Mouse (Mus musculus): ENCODE data around the gene Rgl1. TPM values are rescaled to one million over a fixed set of nuclear protein-coding genes. Genes with fewer than 3 reads are reported as not detected.

Rgl1 gene
- total and polyA plus RNA-seq, 2 experiments from 2014 or later: 16.2 to 16.9 TPM

DNA sequence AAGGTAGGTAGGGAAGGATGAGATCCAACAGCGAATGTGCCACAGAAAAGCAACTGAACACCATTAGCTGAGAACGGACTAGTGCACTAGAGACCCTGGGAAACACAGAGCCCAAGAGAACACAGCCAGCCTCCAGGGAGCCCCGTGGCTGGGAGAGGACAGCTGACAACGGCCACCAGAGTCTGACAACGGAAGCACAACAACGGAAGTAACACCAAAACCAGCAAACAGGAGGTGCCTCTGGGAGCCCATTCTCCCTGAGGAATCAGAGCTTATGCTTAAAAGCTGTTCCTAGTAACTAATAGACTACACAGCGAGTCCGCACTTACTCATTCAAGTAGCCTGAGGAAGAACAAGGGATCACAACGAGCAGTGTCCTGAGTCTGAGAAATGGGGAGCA is 16.9 kb downstream of the Rgl1 start:
- H3K4me2 ChIP-seq (ENCODE audit: low read depth, low read length, poor library complexity, severe bottlenecking): no peak overlapping the region
- 78% methylated on average over 9 of the region's 9 CpGs for WGBS
- H3K27me3 ChIP-seq (ENCODE audit: insufficient read depth, low read length): no peaks in the 10 kb centered on the region
- DNase-seq (ENCODE audit: low spot score) (no peak), ATAC-seq (ENCODE audit: low FRiP score) (no peak)
- no peak overlapping the region; the same call in 1 of the 2 replicates for H3K9ac ChIP-seq (replicated peaks; ENCODE audit: low read length, poor library complexity, severe bottlenecking)
- H3K4me1 ChIP-seq (ENCODE audit: insufficient read depth, low read length): no peaks in the 10 kb centered on the region; the same call in 1 of the 2 replicates
- no peak overlapping the region for H3K4me3 ChIP-seq (ENCODE audit: low read depth, low read length)
- H3K36me3 ChIP-seq (ENCODE audit: insufficient read depth, low read length): no peaks in the 10 kb centered on the region
- TF ChIP-seq CTCF (IDR thresholded peaks at IDR 0.05): no peak
- H3K27ac ChIP-seq (ENCODE audit: low read depth, low read length): no peak overlapping the region
- H3K9me3 ChIP-seq (ENCODE audit: low read length): no peaks in the 10 kb centered on the region

DNA sequence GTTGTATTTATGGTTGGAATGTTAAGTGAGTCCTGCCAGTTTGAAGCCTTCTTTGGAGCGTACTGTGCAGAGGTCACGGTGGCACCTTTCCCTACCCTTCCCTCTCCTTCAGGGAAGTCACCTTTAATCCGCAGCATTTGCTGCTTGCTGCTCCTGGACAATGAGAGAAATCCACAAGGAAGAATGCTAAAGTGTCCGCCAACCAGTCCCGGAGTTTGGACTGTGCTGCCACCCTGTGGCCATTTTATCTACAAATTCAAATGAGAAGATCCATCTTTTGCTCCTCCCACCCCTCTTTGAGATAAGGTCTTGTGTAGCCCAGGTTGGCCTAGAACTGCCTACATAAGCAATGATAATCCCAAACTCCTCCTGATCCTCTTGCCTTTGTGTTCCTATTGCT is 19.7 kb downstream of the Rgl1 start:
- 1% methylated on average over 5 of the region's 5 CpGs for WGBS
- Histone ChIP-seq H3K36me3 (ENCODE audit: insufficient read depth, low read length) (no peaks in the 10 kb centered on the region), H3K27me3 (ENCODE audit: insufficient read depth, low read length) (no peaks in the 10 kb centered on the region), H3K4me2 (ENCODE audit: low read depth, low read length, poor library complexity, severe bottlenecking) (no peak overlapping the region), H3K27ac (ENCODE audit: low read depth, low read length) (no peak overlapping the region), H3K9me3 (ENCODE audit: low read length) (no peaks in the 10 kb centered on the region), H3K4me1 (ENCODE audit: insufficient read depth, low read length) (no peaks in the 10 kb centered on the region), H3K9ac (replicated peaks; ENCODE audit: low read length, poor library complexity, severe bottlenecking) (no peak overlapping the region), H3K4me3 (ENCODE audit: low read depth, low read length) (no peak overlapping the region)
- ATAC-seq (ENCODE audit: low FRiP score) (peak; percentile 34; the same call in 1 of the 2 replicates), DNase-seq (ENCODE audit: low spot score) (peak; percentile 88)
- TF ChIP-seq CTCF (IDR thresholded peaks at IDR 0.05): peak; percentile 90

DNA sequence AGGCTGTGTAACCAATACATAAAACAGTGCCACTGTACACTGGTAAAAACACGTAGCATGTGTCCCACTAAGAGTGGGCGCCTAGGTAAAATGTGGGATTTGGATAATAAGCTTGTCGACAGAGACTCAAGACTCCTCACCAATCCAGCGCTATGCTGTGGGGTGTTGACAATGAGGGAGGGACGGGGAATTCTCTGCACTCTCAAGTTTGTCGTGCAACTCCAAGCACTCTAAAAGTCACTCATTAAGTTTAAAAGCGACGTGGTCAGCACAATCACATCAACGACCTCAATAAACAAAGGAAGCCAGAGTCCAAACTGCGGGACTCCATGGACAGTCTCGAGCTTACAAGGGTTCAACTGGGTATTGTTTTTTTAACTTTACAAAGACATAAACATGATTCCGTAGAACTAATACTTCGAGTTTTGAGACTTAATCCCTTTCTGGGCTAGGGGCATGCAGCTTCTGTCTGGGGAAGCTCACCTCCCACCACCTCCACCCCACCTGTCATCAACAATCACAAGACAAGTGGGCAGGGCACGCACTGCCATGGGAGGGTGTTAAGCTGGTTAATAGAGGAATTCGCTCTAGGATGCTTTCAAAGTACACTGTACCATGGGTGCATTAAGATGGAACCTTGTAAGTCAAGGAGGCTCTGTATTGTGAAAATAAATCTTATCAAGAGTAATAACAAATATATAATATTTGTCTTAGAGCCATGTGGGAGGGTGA is 22.9 kb downstream of the Rgl1 start:
- Histone ChIP-seq H3K4me1 (ENCODE audit: insufficient read depth, low read length) (no peaks in the 10 kb centered on the region), H3K4me3 (ENCODE audit: low read depth, low read length) (no peak overlapping the region), H3K27ac (ENCODE audit: low read depth, low read length) (no peak overlapping the region), H3K9ac (replicated peaks; ENCODE audit: low read length, poor library complexity, severe bottlenecking) (no peak overlapping the region), H3K9me3 (ENCODE audit: low read length) (no peaks in the 10 kb centered on the region), H3K4me2 (ENCODE audit: low read depth, low read length, poor library complexity, severe bottlenecking) (no peak overlapping the region), H3K27me3 (ENCODE audit: insufficient read depth, low read length) (no peaks in the 10 kb centered on the region), H3K36me3 (ENCODE audit: insufficient read depth, low read length) (no peaks in the 10 kb centered on the region)
- 78% methylated on average over 15 of the region's 15 CpGs for WGBS
- no peak for DNase-seq (ENCODE audit: low spot score)
- no peak for ATAC-seq (ENCODE audit: low FRiP score)
- TF ChIP-seq CTCF (IDR thresholded peaks at IDR 0.05): no peak

DNA sequence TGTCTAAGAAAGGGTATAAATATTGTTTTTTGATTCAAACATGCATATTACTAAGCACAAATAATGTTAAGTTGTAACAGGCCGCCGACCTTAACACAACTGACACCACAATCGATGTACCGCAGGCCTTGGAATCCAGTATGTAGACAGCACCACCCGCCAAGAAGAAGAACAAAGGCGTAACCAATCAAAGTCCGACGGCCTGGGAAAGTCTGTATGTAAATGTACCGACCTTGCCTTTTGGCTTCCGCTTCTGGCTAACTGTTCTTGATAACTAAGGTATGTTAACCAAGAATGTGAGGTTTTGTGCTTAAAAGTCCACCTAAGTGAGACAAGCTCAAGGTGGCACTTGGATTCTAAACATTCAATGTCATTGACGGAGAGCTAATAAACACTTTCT is 26.8 kb downstream of the Rgl1 start:
- H3K36me3 ChIP-seq (ENCODE audit: insufficient read depth, low read length): no peaks in the 10 kb centered on the region
- H3K9ac ChIP-seq (replicated peaks; ENCODE audit: low read length, poor library complexity, severe bottlenecking): no peak overlapping the region
- no peak for TF ChIP-seq CTCF (IDR thresholded peaks at IDR 0.05)
- no peak for DNase-seq (ENCODE audit: low spot score)
- H3K27me3 ChIP-seq (ENCODE audit: insufficient read depth, low read length): no peaks in the 10 kb centered on the region
- H3K4me1 ChIP-seq (ENCODE audit: insufficient read depth, low read length): no peaks in the 10 kb centered on the region
- 83% methylated on average over 11 of the region's 11 CpGs for WGBS
- H3K9me3 ChIP-seq (ENCODE audit: low read length): no peaks in the 10 kb centered on the region
- ATAC-seq (ENCODE audit: low FRiP score): no peak
- no peak overlapping the region for H3K4me2 ChIP-seq (ENCODE audit: low read depth, low read length, poor library complexity, severe bottlenecking)
- H3K4me3 ChIP-seq (ENCODE audit: low read depth, low read length): no peak overlapping the region
- H3K27ac ChIP-seq (ENCODE audit: low read depth, low read length): no peak overlapping the region

DNA sequence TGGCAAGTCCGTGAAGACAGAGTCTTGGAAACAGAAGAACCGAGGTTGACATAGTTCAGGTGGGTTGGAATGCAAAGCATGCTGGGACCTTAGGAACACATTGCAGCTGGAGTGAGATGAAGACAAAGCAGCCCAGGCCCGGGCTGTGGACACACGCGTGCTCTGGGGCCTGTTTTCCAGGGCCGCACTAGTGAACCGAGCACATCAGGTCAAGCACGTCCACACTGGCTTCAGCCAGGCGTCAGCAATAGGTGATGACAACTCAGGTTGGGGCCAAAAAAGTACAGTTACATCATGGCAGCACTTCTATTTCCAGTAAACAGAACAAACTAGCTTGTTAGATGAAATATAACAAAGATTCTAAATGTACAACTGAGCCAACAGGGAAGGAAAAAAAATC is 27.4 kb downstream of the Rgl1 start:
- ATAC-seq (ENCODE audit: low FRiP score): no peak
- Histone ChIP-seq H3K27ac (ENCODE audit: low read depth, low read length) (no peak overlapping the region), H3K36me3 (ENCODE audit: insufficient read depth, low read length) (no peaks in the 10 kb centered on the region), H3K4me1 (ENCODE audit: insufficient read depth, low read length) (no peaks in the 10 kb centered on the region), H3K9me3 (ENCODE audit: low read length) (no peaks in the 10 kb centered on the region), H3K27me3 (ENCODE audit: insufficient read depth, low read length) (no peaks in the 10 kb centered on the region), H3K9ac (replicated peaks; ENCODE audit: low read length, poor library complexity, severe bottlenecking) (no peak overlapping the region), H3K4me3 (ENCODE audit: low read depth, low read length) (no peak overlapping the region), H3K4me2 (ENCODE audit: low read depth, low read length, poor library complexity, severe bottlenecking) (no peak overlapping the region)
- TF ChIP-seq CTCF (IDR thresholded peaks at IDR 0.05): no peak
- DNase-seq (ENCODE audit: low spot score): no peak
- 93% methylated on average over 9 of the region's 9 CpGs for WGBS

DNA sequence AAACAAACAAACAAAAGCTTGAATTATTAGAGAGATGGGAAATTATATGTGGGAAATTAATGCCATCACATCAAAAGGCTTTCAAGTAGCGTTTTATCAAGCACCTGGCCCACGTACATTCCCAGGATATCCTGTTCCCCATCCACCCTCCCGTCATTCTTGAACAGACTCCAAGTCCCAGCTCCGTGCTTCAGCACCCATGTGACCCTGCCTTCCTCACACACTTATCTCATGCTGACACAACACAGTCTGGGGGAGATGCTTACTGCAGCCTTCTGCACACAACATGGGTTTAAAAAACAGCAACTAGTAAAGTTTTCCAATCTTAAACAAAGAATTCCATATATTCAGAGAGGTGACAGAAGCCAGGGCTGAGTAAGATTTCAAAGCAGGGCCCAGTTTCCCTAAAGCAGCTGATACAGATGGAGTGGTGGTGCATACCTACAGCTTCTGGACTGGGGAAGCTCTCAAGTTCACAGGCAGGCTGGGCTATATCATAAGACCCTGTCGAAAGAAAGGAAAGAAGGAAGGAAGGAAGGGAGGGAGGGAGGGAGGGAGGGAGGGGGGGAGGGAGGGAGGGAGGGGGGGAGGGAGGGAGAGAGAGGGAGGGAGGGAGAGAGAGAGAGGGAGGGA is 38.4 kb downstream of the Rgl1 start:
- H3K27ac ChIP-seq (ENCODE audit: low read depth, low read length): no peak overlapping the region
- no peaks in the 10 kb centered on the region for H3K27me3 ChIP-seq (ENCODE audit: insufficient read depth, low read length)
- TF ChIP-seq CTCF (IDR thresholded peaks at IDR 0.05): no peak
- H3K4me3 ChIP-seq (ENCODE audit: low read depth, low read length): no peak overlapping the region
- H3K4me2 ChIP-seq (ENCODE audit: low read depth, low read length, poor library complexity, severe bottlenecking): no peak overlapping the region
- DNase-seq (ENCODE audit: low spot score) (no peak), ATAC-seq (ENCODE audit: low FRiP score) (no peak)
- H3K9me3 ChIP-seq (ENCODE audit: low read length): no peaks in the 10 kb centered on the region
- no peak overlapping the region for H3K9ac ChIP-seq (replicated peaks; ENCODE audit: low read length, poor library complexity, severe bottlenecking)
- H3K4me1 ChIP-seq (ENCODE audit: insufficient read depth, low read length): no peaks in the 10 kb centered on the region
- 79% methylated on average over 4 of the region's 5 CpGs for WGBS
- no peaks in the 10 kb centered on the region for H3K36me3 ChIP-seq (ENCODE audit: insufficient read depth, low read length)

Measured in midbrain, postnatal 0 days (tissue).